Mouse (Mus musculus): ENCODE data around the gene Fez2. TPM values are rescaled to one million over a fixed set of nuclear protein-coding genes. Genes with fewer than 3 reads are reported as not detected.

Fez2 gene
- polyA plus RNA-seq, 1 experiment from 2014 or later = 17.3 TPM

DNA sequence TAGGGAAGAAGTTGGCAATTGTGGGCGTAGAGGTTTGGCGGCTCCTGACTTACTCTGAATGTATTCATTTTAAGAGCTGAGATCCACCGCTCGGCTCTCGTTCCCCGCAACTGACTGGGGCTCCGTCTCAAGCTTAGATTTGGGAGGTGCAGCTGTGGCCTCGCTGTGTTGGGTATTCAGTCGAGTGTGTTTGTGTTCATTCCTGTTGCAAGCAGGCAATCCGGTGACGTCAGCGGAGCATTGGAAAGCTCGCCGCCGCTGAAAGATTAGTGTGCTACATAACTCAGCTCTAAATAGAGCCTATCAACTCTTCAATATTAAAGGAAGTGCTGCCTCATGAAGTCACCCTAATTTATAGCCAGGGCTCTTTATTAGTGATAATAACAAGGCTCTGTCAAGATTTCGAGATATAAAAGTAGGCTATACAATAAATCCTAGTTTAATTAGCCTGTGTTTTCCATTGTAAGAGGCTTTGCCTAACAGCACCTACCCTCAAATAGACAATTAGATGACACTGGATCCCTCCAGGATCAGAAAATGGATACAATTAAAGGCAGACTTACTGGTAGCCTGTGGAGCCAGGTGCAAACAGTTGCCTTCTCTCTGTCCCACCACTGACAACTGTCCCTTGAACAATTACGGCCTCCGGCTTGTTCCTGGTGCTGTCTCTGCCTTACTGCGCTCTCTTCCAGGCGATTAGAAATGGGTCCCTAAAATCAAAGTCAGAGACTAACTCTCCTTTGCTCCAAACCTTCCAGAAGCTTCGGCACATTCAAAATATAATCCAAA lies 36.4 kb upstream of the Fez2 start:
- H3K27me3 ChIP-seq (ENCODE audit: insufficient read depth, low read length) = no peaks in the 10 kb centered on the region
- 86% methylated on average over 21 of the region's 21 CpGs for WGBS (ENCODE audit: insufficient replicate concordance)
- no peak overlapping the region for H3K4me3 ChIP-seq (ENCODE audit: low read depth, low read length)
- H3K27ac ChIP-seq (ENCODE audit: low read depth) = no peak overlapping the region
- no peak for DNase-seq
- ATAC-seq = no peak
- H3K4me2 ChIP-seq (ENCODE audit: low read depth, low read length) = no peak overlapping the region
- TF ChIP-seq CTCF (IDR thresholded peaks at IDR 0.05; ENCODE audit: low read depth) (no peak), EP300 (IDR thresholded peaks at IDR 0.05; ENCODE audit: low read depth) (no peak)
- no peaks in the 10 kb centered on the region for H3K4me1 ChIP-seq (ENCODE audit: insufficient read depth)
- no peaks in the 10 kb centered on the region for H3K36me3 ChIP-seq (replicated peaks; ENCODE audit: insufficient read depth, low read length)
- H3K9ac ChIP-seq (replicated peaks) = no peak overlapping the region
- H3K9me3 ChIP-seq (ENCODE audit: low read length) = no peaks in the 10 kb centered on the region

DNA sequence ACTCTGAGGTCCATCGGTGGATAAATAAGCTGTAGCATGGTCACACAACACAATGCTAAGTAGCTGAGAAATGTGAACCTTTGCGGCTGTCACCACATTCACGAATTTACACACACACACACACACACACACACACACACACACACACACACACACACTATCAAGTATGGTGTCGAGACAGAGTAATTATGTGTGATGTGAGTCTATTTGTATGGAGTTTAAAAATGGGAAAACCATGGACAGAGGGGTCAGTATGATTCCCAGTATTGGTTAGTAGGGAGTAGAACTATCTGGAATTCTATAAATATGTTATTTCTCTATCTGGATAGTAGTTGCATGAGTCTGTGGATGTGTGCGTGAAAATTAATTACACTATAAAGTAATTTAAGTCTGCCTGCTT lies 35.6 kb upstream of the Fez2 start:
- H3K9ac ChIP-seq (replicated peaks) = no peak overlapping the region
- no peak for DNase-seq
- H3K36me3 ChIP-seq (replicated peaks; ENCODE audit: insufficient read depth, low read length) = no peaks in the 10 kb centered on the region
- H3K9me3 ChIP-seq (ENCODE audit: low read length) = no peaks in the 10 kb centered on the region
- H3K27ac ChIP-seq (ENCODE audit: low read depth) = no peak overlapping the region
- no peak overlapping the region for H3K4me3 ChIP-seq (ENCODE audit: low read depth, low read length)
- no peak for TF ChIP-seq CTCF (IDR thresholded peaks at IDR 0.05; ENCODE audit: low read depth)
- WGBS (ENCODE audit: insufficient replicate concordance) = 84% methylated on average over 5 of the region's 5 CpGs
- ATAC-seq = no peak
- no peak overlapping the region for H3K4me2 ChIP-seq (ENCODE audit: low read depth, low read length)
- no peaks in the 10 kb centered on the region for H3K27me3 ChIP-seq (ENCODE audit: insufficient read depth, low read length)
- H3K4me1 ChIP-seq (ENCODE audit: insufficient read depth) = no peaks in the 10 kb centered on the region

DNA sequence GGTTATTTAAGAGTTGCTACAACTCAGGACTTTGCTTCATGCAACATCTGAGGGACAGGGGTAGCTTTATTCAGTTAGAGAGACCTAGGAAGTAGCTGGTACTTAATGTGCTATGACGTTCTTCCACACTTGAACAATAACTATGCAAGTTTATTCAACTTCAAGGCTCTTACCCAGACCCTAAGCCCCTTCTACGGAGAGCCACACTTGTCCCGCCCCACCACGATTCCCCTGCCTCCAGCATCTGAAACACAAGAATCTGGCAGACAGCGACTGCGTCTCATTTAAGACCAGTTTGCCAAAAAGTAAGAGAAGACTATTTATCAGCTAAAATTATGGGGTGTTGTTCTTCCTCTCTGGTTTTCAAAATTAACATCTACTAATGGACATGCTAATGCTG lies 33.9 kb upstream of the Fez2 start:
- TF ChIP-seq CTCF (IDR thresholded peaks at IDR 0.05; ENCODE audit: low read depth) (no peak), EP300 (IDR thresholded peaks at IDR 0.05; ENCODE audit: low read depth) (no peak)
- no peaks in the 10 kb centered on the region for H3K9me3 ChIP-seq (ENCODE audit: low read length)
- no peak overlapping the region for H3K4me2 ChIP-seq (ENCODE audit: low read depth, low read length)
- H3K4me3 ChIP-seq (ENCODE audit: low read depth, low read length) = no peak overlapping the region
- WGBS (ENCODE audit: insufficient replicate concordance) = 77% methylated on average over 6 of the region's 6 CpGs
- H3K36me3 ChIP-seq (replicated peaks; ENCODE audit: insufficient read depth, low read length) = no peaks in the 10 kb centered on the region
- ATAC-seq = no peak
- H3K4me1 ChIP-seq (ENCODE audit: insufficient read depth) = no peaks in the 10 kb centered on the region
- no peak overlapping the region for H3K9ac ChIP-seq (replicated peaks)
- no peak overlapping the region for H3K27ac ChIP-seq (ENCODE audit: low read depth)
- DNase-seq = no peak
- no peaks in the 10 kb centered on the region for H3K27me3 ChIP-seq (ENCODE audit: insufficient read depth, low read length)

DNA sequence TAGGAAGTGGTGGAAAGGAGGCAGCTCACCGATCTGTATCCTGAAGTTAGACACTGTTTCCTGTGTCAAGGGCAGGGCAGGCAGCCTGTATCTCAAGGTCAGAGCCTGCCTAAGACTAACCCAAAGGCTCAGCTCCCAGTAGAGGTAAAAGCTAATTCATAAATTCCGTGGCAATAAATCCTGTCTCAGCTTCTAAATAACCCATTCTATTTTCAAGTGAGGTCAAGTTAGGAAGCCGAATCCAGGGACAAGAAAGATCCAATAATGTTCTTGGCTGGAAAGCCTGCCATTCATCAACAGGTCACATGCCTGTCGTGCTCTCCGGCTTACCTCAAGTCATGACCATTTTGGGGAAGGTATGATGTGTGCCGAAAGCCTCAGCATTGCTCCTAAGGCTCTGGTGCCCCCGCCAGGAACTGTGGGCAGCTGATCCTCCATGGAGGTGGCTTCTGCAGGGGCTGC lies 33.4 kb upstream of the Fez2 start:
- Histone ChIP-seq H3K36me3 (replicated peaks; ENCODE audit: insufficient read depth, low read length) (no peaks in the 10 kb centered on the region), H3K4me1 (ENCODE audit: insufficient read depth) (no peaks in the 10 kb centered on the region), H3K9me3 (ENCODE audit: low read length) (no peaks in the 10 kb centered on the region), H3K9ac (replicated peaks) (no peak overlapping the region), H3K27me3 (ENCODE audit: insufficient read depth, low read length) (no peaks in the 10 kb centered on the region), H3K4me2 (ENCODE audit: low read depth, low read length) (no peak overlapping the region), H3K27ac (ENCODE audit: low read depth) (no peak overlapping the region), H3K4me3 (ENCODE audit: low read depth, low read length) (no peak overlapping the region)
- no peak for DNase-seq
- TF ChIP-seq EP300 (IDR thresholded peaks at IDR 0.05; ENCODE audit: low read depth) = no peak
- TF ChIP-seq CTCF (IDR thresholded peaks at IDR 0.05; ENCODE audit: low read depth) = no peak
- WGBS (ENCODE audit: insufficient replicate concordance) = 31% methylated on average over 7 of the region's 7 CpGs
- ATAC-seq = no peak

DNA sequence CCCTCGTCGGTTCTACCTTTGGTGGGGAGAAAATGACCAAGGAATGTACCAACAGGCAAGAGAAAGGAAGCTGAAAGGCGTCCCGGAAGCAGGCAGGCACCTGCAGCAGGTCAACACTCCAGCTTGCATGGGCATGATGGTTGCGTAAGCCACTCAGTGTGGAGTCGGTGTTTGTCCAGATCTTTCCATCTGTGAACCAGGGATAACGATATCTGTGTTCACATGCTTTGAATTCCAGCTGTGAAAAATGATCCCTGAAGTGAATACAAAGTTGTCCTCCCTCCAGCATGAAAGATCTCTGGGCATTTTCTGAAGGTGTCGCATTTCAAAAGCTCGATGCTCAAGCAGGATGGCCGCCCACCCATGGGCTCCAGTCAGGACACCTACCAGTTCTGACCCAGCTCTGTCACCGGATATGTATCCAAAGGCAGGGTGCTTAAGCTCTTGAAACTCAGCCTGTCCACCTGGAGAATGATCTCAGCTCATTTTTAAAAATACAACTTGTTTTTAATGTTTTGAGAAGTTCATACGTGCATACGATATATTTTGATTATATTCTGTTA lies 31.8 kb upstream of the Fez2 start:
- H3K4me1 ChIP-seq (ENCODE audit: insufficient read depth) = no peaks in the 10 kb centered on the region
- no peak overlapping the region for H3K4me3 ChIP-seq (ENCODE audit: low read depth, low read length)
- no peaks in the 10 kb centered on the region for H3K9me3 ChIP-seq (ENCODE audit: low read length)
- TF ChIP-seq CTCF (IDR thresholded peaks at IDR 0.05; ENCODE audit: low read depth) (no peak), EP300 (IDR thresholded peaks at IDR 0.05; ENCODE audit: low read depth) (no peak)
- no peak overlapping the region for H3K9ac ChIP-seq (replicated peaks)
- H3K27me3 ChIP-seq (ENCODE audit: insufficient read depth, low read length) = no peaks in the 10 kb centered on the region
- DNase-seq (no peak), ATAC-seq (no peak)
- WGBS (ENCODE audit: insufficient replicate concordance) = 68% methylated on average over 13 of the region's 13 CpGs
- H3K27ac ChIP-seq (ENCODE audit: low read depth) = no peak overlapping the region
- H3K4me2 ChIP-seq (ENCODE audit: low read depth, low read length) = no peak overlapping the region
- H3K36me3 ChIP-seq (replicated peaks; ENCODE audit: insufficient read depth, low read length) = no peaks in the 10 kb centered on the region

DNA sequence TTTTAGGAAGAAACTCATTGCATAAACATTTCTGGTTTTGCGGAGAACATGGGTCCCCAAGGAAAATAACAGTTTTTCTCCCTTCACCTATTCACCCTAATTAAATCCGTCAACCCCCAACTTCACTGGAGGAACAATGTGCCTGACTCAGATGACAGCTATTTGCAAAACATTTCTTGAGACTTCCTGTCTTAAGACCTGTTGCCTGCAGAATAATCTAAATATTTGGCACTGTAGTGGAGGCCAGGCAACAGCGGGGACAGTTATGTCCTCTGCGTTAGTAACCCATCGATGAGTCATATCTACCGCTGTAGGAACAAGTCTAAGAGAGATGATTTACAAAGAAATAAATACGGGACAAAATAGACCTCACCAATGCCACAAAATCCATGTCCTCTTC lies 26.9 kb upstream of the Fez2 start:
- DNase-seq (no peak), ATAC-seq (0 out of 2 replicates have a peak, but pooled peaks have one; percentile 38)
- Histone ChIP-seq H3K36me3 (replicated peaks; ENCODE audit: insufficient read depth, low read length) (no peaks in the 10 kb centered on the region), H3K9me3 (ENCODE audit: low read length) (no peaks in the 10 kb centered on the region), H3K27me3 (ENCODE audit: insufficient read depth, low read length) (no peaks in the 10 kb centered on the region), H3K4me2 (ENCODE audit: low read depth, low read length) (no peak overlapping the region), H3K27ac (ENCODE audit: low read depth) (no peak overlapping the region), H3K4me3 (ENCODE audit: low read depth, low read length) (no peak overlapping the region), H3K4me1 (ENCODE audit: insufficient read depth) (no peaks in the 10 kb centered on the region), H3K9ac (replicated peaks) (no peak overlapping the region)
- TF ChIP-seq EP300 (IDR thresholded peaks at IDR 0.05; ENCODE audit: low read depth) (no peak), CTCF (IDR thresholded peaks at IDR 0.05; ENCODE audit: low read depth) (no peak)
- 66% methylated on average over 7 of the region's 7 CpGs for whole genome bisulfite sequencing (ENCODE audit: insufficient replicate concordance)

All from liver, postnatal 0 days (tissue).